Mouse (Mus musculus) liver, postnatal 0 days (tissue): Measurements from ENCODE around the gene 4430402I18Rik. TPM values are rescaled to one million over a fixed set of nuclear protein-coding genes. Genes with fewer than 3 reads are reported as not detected.

ENCODE experiments used
- ATAC-seq: fragments of 200-750 bp; cut with Nextera tagmentation; 2 replicates; pipeline ENCODE4 v1.8.0; 2017; ENCODE audit warnings: mild to moderate bottlenecking, moderate library complexity
- DNase-seq: peaks from one replicate; pipeline ENCODE4 v3.0.0-alpha.2; 2016
- H3K27ac ChIP-seq: fragments of 300-500 bp; sonication (generic); 2 replicates; pipeline ENCODE4 v1.5.1; 2014; ENCODE audit warnings: antibody characterized with exemption, moderate library complexity, mild to moderate bottlenecking, low read depth
- H3K27me3 ChIP-seq: fragments of 300-500 bp; sonication (generic); 2 replicates; pipeline ENCODE4 v1.6.1; 2014; ENCODE audit warnings: low read length, control low read depth, mixed read lengths; ENCODE audit not compliant: insufficient read depth
- H3K36me3 ChIP-seq: fragments of 300-500 bp; sonication (generic); replicated peaks from 2 replicates; pipeline ENCODE4 v1.6.1; 2014; ENCODE audit warnings: mild to moderate bottlenecking, control low read depth, low read length, moderate library complexity, mixed read lengths; ENCODE audit not compliant: insufficient read depth
- H3K4me1 ChIP-seq: fragments of 300-500 bp; sonication (generic); 2 replicates; pipeline ENCODE4 v1.6.1; 2014; ENCODE audit warnings: antibody characterized with exemption, mild to moderate bottlenecking, control low read depth; ENCODE audit not compliant: insufficient read depth
- H3K4me2 ChIP-seq: fragments of 300-500 bp; sonication (generic); 2 replicates; pipeline ENCODE4 v1.6.1; 2014; ENCODE audit warnings: low read depth, mild to moderate bottlenecking, low read length, moderate library complexity, mixed read lengths
- H3K4me3 ChIP-seq: fragments of 300-500 bp; sonication (generic); 2 replicates; pipeline ENCODE4 v1.5.1; 2014; ENCODE audit warnings: low read depth, low read length
- H3K9ac ChIP-seq: fragments of 300-500 bp; sonication (generic); replicated peaks from 2 replicates; pipeline ENCODE4 v1.6.1; 2014; ENCODE audit warnings: mild to moderate bottlenecking, moderate library complexity
- H3K9me3 ChIP-seq: fragments of 300-500 bp; sonication (generic); 2 replicates; pipeline ENCODE4 v1.6.1; 2016; ENCODE audit warnings: mild to moderate bottlenecking, control low read depth, low read length, mixed read lengths
- CTCF ChIP-seq: sonication (generic); IDR thresholded peaks from 2 replicates; pipeline ENCODE4 v1.5.1; 2016; ENCODE audit warnings: antibody characterized with exemption, low read depth
- EP300 ChIP-seq: IDR thresholded peaks from 2 replicates; pipeline ENCODE4 v1.6.1; 2016; ENCODE audit warnings: antibody characterized with exemption, low read depth, mild to moderate bottlenecking
- WGBS: fragments of 180-500 bp; shearing (Covaris S2); extraction: QIAGEN DNeasy Blood & Tissue Kit; methylation state at CpG from one replicate; pipeline ENCODE4 v1.1.7; 2014; ENCODE audit not compliant: insufficient replicate concordance; 5-methylcytosine and 5-hydroxymethylcytosine counted together
- polyA plus RNA-seq: library from polyadenylated mRNA; unstranded; fragments of >200 nt; fragmentation: Nextera tagmentation; extraction: Ambion mirVana; gene quantifications from 2 replicates; pipeline ENCODE4 v1.2.1, GENCODE M21; 2015

Gene 4430402I18Rik
- polyA plus RNA-seq, 1 experiment from 2014 or later = 8.1 TPM

DNA sequence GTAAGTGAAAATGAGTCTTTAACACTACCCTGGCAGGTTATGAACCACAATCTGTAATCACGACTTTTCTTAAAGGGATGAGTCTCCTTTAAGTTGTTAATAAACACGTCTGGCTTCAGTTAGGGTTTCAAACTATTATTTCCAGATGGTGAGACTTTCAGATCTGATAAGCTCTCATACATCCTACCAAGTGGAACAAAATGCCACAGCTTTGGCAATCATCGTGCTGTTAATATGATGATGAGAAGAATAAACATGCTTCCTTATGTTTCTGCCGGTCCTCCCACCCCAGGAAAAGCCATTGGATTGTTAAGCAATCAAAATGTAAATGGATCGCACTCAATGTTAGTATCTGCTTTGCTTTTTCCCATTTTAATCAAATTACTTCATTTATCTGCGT is 102.6 kb downstream of the 4430402I18Rik start:
- Histone ChIP-seq H3K4me3 (no peak overlapping the region), H3K27me3 (no peaks in the 10 kb centered on the region), H3K36me3 (no peaks in the 10 kb centered on the region), H3K9me3 (no peaks in the 10 kb centered on the region), H3K4me1 (no peaks in the 10 kb centered on the region), H3K27ac (no peak overlapping the region), H3K4me2 (no peak overlapping the region), H3K9ac (no peak overlapping the region)
- WGBS = 73% methylated on average over 6 of the region's 6 CpGs
- no peak for ATAC-seq
- no peak for DNase-seq
- TF ChIP-seq EP300 = no peak
- no peak for TF ChIP-seq CTCF

DNA sequence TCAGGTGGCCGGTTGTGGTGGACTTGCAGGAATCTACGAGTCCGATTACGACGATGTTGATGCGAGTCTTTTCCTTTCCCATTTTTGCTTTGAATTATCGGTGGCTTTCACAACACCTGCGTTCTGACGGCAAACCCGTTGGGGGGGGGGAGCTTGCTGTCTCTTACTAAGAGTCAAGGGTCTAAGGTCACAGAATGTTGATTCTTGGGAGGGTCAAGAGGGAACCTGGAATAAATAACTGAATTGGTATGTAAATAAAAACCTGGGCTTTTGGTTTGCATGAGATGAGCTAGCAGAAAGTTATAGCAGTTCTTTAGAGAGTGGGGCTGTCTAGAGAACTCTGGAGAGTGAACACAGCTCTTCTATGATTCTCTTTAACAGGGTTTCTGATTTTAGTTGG is 104.0 kb downstream of the 4430402I18Rik start:
- DNase-seq = no peak
- no peak for ATAC-seq
- WGBS = 80% methylated on average over 10 of the region's 10 CpGs
- Histone ChIP-seq H3K9me3 (no peaks in the 10 kb centered on the region), H3K36me3 (no peaks in the 10 kb centered on the region), H3K4me2 (no peak overlapping the region), H3K27ac (no peak overlapping the region), H3K27me3 (no peaks in the 10 kb centered on the region), H3K9ac (no peak overlapping the region), H3K4me1 (no peaks in the 10 kb centered on the region), H3K4me3 (no peak overlapping the region)
- TF ChIP-seq CTCF (no peak), EP300 (no peak)

DNA sequence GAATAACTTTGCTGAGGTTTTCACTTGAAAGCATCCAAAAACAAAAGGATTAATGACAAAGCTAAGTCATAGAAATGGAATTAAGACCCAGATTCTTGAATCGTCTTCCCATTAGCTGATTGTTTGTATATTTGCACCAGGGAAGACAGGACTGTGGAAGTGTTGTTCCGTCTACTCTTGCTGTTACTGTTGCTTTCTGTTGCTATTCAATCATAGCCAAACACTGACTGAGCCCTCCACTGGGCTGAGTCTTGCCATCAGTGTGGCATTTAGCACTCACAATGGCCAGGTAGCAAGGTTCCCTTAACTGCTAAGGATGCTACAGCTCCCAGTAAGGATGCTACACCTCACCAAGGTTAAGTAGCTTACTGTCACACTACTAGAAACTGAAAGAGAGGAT is 107.4 kb downstream of the 4430402I18Rik start:
- Histone ChIP-seq H3K27ac (no peak overlapping the region), H3K27me3 (no peaks in the 10 kb centered on the region), H3K36me3 (no peaks in the 10 kb centered on the region), H3K9me3 (no peaks in the 10 kb centered on the region), H3K4me3 (no peak overlapping the region), H3K9ac (no peak overlapping the region), H3K4me1 (no peaks in the 10 kb centered on the region), H3K4me2 (no peak overlapping the region)
- no peak for ATAC-seq
- WGBS = 71% methylated on average over 2 of the region's 2 CpGs
- TF ChIP-seq CTCF (no peak), EP300 (no peak)
- no peak for DNase-seq

DNA sequence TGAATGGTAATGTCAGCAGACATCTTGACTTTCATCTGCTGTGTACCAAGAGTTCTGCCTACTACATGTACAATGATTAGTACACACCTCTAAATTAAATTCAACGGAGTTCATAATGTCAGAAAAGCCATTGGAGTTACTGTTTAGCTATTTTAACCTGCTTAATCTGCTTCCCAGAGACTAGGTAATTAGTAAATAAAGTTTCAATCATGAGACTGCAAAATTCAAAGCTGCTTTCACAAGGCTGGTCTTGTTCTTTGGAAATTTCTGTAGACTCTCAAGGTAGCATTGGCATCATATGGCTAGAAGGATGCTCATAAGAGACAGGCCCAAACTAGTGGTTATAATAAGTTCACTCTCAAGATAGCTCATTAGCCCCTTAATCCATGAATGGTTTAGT is 112.8 kb downstream of the 4430402I18Rik start:
- peaks cover 3% of the 10 kb centered on the region; the same call in 1 of the 2 replicates for H3K4me1 ChIP-seq
- H3K4me2 ChIP-seq = no peak overlapping the region
- WGBS = 70% methylated on average over 1 of the region's 1 CpGs
- DNase-seq (no peak), ATAC-seq (no peak)
- H3K4me3 ChIP-seq = no peak overlapping the region
- no peaks in the 10 kb centered on the region for H3K27me3 ChIP-seq
- no peak for TF ChIP-seq CTCF
- no peak for TF ChIP-seq EP300
- no peaks in the 10 kb centered on the region for H3K9me3 ChIP-seq
- H3K27ac ChIP-seq = no peak overlapping the region
- H3K36me3 ChIP-seq = no peaks in the 10 kb centered on the region
- H3K9ac ChIP-seq = no peak overlapping the region

DNA sequence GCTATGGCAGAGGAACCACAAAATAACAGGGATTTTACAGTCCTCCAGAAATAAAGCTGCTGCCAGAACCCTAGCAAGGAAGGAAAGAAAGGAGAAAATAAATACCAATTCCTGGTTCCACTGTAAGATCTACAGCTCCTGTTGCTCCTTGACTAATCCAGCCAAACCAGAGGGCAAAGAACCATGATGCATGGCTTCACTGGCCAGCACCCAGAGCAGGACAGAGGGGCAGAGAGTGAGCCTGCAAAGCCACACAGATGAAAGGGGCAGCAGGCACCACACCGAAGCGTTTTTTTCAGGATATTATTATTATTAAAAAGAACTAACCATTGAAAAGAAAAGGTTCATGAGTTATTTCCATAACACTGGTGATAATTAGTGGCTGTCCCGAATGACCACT is 115.6 kb downstream of the 4430402I18Rik start:
- 84% methylated on average over 3 of the region's 3 CpGs for WGBS
- no peak overlapping the region for H3K4me2 ChIP-seq
- H3K4me1 ChIP-seq = peaks cover 3% of the 10 kb centered on the region; the same call in 1 of the 2 replicates
- no peak overlapping the region for H3K9ac ChIP-seq
- no peaks in the 10 kb centered on the region for H3K36me3 ChIP-seq
- ATAC-seq (no peak), DNase-seq (no peak)
- no peak for TF ChIP-seq CTCF
- TF ChIP-seq EP300 = no peak
- no peaks in the 10 kb centered on the region for H3K27me3 ChIP-seq
- H3K9me3 ChIP-seq = no peaks in the 10 kb centered on the region
- no peak overlapping the region for H3K27ac ChIP-seq
- H3K4me3 ChIP-seq = no peak overlapping the region

DNA sequence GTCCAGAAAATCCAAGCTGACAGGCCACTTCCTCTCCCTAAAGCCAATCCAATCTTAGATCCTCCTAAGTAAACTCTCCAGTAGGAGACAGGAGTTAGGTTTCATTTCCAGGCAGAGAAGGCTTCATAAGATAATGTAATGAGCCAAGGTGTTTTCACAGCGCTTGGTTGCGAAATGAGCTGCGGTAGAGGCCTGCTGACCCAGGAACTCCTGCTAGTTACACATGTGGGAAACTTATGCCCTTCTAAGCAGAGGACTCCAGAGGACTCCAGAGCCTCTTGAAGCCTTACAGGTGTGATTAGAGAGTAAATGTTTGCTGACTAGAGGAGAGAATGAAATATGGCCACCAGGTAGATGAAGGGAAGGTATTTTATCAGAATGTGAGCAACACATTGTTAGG is 117.1 kb downstream of the 4430402I18Rik start:
- DNase-seq (no peak), ATAC-seq (no peak)
- no peaks in the 10 kb centered on the region for H3K9me3 ChIP-seq
- WGBS = 64% methylated on average over 3 of the region's 3 CpGs
- no peak overlapping the region for H3K27ac ChIP-seq
- H3K27me3 ChIP-seq = no peaks in the 10 kb centered on the region
- no peak overlapping the region for H3K4me3 ChIP-seq
- H3K4me1 ChIP-seq = peaks cover 3% of the 10 kb centered on the region; the same call in 1 of the 2 replicates
- no peak for TF ChIP-seq EP300
- no peak for TF ChIP-seq CTCF
- H3K36me3 ChIP-seq = no peaks in the 10 kb centered on the region
- H3K4me2 ChIP-seq = no peak overlapping the region
- H3K9ac ChIP-seq = no peak overlapping the region
